Mouse (Mus musculus) midbrain, embryonic 16.5 days (tissue): ENCODE results near the gene Wdr12. TPM values are rescaled to one million over a fixed set of nuclear protein-coding genes. Genes with fewer than 3 reads are reported as not detected.

Experiments
- ATAC-seq: fragments of 200-750 bp; cut with Nextera tagmentation; 2 replicates; pipeline ENCODE4 v1.8.0; 2017; ENCODE audit warnings: moderate TSS enrichment
- H3K27ac ChIP-seq: fragments of 300-500 bp; sonication (generic); 2 replicates; pipeline ENCODE4 v1.5.1; 2014; ENCODE audit warnings: mild to moderate bottlenecking, low read length, mixed read lengths
- H3K27me3 ChIP-seq: fragments of 300-500 bp; sonication (generic); 2 replicates; pipeline ENCODE4 v1.6.1; 2014; ENCODE audit warnings: low read depth, low read length, mixed read lengths; ENCODE audit not compliant: control insufficient read depth, insufficient read depth
- H3K36me3 ChIP-seq: fragments of 300-500 bp; sonication (generic); 2 replicates; pipeline ENCODE4 v1.6.1; 2014; ENCODE audit warnings: mild to moderate bottlenecking, low read length, moderate library complexity, mixed read lengths; ENCODE audit not compliant: control insufficient read depth, insufficient read depth
- H3K4me1 ChIP-seq: fragments of 300-500 bp; sonication (generic); 2 replicates; pipeline ENCODE4 v1.6.1; 2014; ENCODE audit warnings: mild to moderate bottlenecking, low read length, mixed read lengths; ENCODE audit not compliant: control insufficient read depth, insufficient read depth
- H3K4me2 ChIP-seq: fragments of 300-500 bp; sonication (generic); 2 replicates; pipeline ENCODE4 v1.6.1; 2014; ENCODE audit warnings: mild to moderate bottlenecking, low read length, mixed read lengths
- H3K4me3 ChIP-seq: fragments of 300-500 bp; sonication (generic); 2 replicates; pipeline ENCODE4 v1.5.1; 2014; ENCODE audit warnings: low read depth, mild to moderate bottlenecking, low read length, moderate library complexity, mixed read lengths
- H3K9ac ChIP-seq: fragments of 300-500 bp; sonication (generic); 2 replicates; pipeline ENCODE4 v1.6.1; 2014; ENCODE audit warnings: low read depth, low read length, mixed read lengths
- H3K9me3 ChIP-seq: fragments of 300-500 bp; sonication (generic); replicated peaks from 2 replicates; pipeline ENCODE4 v1.6.1; 2014; ENCODE audit warnings: mild to moderate bottlenecking, low read length, mixed read lengths; ENCODE audit not compliant: control insufficient read depth, poor library complexity, severe bottlenecking
- WGBS: fragments of 180-500 bp; shearing (Covaris S2); extraction: QIAGEN DNeasy Blood & Tissue Kit; methylation state at CpG from one replicate; pipeline ENCODE4 v1.1.7; 2014; 5-methylcytosine and 5-hydroxymethylcytosine counted together
- polyA plus RNA-seq: library from polyadenylated mRNA; unstranded; fragments of >200 nt; fragmentation: Nextera tagmentation; extraction: Ambion mirVana; gene quantifications from 2 replicates; pipeline ENCODE4 v1.2.1, GENCODE M21; 2015

Wdr12 gene
- 51.0 and 52.5 TPM in 2 replicates for polyA plus RNA-seq

DNA sequence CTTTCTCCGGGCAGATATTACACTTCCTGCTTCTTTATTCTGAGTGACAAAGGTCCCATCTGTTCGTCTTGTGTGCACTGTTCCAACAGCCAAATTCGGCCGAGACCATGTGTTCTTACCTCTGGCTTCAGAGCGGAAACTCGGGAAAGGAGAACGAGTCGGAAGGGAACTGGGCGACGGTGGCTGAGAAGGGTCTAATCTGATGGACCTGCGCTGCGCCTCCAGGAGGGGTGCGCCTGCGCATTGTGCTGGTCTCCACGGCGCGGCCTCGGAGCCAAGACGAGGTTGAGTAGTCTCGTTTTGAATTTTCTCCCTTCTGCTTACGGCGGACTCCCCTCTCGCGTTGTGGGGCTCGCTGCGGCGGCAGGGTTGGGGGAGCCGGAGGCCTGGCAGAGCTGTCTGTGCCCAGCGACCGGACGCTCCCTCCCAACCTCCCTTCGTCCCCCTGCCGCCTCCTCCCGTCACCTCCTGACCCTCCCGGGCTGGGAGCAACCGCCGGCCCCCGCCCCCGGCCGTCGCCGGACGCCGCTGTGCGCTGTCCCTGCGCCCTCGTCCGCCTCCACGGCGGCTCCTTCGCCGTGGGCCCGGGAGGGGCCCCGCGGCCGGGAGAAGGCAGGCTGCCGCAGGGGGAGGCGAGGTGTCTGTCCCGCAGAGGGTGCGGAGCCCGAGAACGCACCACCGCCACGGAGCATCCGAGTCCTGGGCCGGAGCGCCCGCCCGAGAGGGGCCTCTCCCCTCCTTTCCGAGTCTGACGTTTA, at the start of gene Wdr12, which contains the start of gene Carf:
Gene Wdr12, minus strand, starts transcription at position 622 of the 758 bp plus-strand sequence.
Gene Carf, plus strand, starts transcription at position 224 of the 758 bp plus-strand sequence.
- Histone ChIP-seq H3K36me3 (no peaks in the 10 kb centered on the region), H3K9ac (peak within 1 kb of the TSS; percentile 92), H3K27me3 (no peaks in the 10 kb centered on the region), H3K9me3 (no peaks in the 10 kb centered on the region), H3K27ac (peak within 1 kb of the TSS; percentile 97), H3K4me2 (peak within 1 kb of the TSS; percentile 72), H3K4me1 (peaks cover 17% of the 10 kb centered on the region), H3K4me3 (peak within 1 kb of the TSS; percentile 75)
- WGBS, result under 1% methylated on average over 69 of the region's 71 CpGs
- ATAC-seq, result peak; percentile 98

DNA sequence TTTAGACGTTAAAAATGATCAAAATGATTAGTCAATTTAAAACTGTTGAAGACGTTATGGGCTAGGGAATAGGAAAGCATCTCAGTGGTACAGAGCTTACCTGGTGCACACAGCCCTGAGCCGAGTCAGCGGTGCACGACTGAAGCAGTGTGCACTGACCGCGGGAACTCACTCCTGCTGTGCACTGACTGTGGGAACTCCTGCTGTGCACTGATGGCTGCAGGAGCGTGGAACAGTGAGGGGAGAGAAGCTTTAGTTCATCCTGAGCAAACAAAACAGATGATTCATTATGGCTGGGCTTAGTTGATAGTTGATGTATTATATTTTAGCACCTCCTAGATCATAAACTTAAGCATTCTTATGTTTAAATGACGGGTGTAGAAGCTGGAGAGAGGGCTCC, 38.9 kb upstream of the Wdr12 start:
- Histone ChIP-seq H3K9me3 (no peaks in the 10 kb centered on the region), H3K4me1 (no peaks in the 10 kb centered on the region), H3K36me3 (0 out of 2 replicates have a peak, but pooled peaks cover 2% of the 10 kb centered on the region), H3K27me3 (no peaks in the 10 kb centered on the region), H3K27ac (no peak overlapping the region), H3K4me3 (no peak overlapping the region), H3K4me2 (no peak overlapping the region), H3K9ac (no peak overlapping the region)
- no peak for ATAC-seq
- WGBS, result 32% methylated on average over 9 of the region's 9 CpGs

DNA sequence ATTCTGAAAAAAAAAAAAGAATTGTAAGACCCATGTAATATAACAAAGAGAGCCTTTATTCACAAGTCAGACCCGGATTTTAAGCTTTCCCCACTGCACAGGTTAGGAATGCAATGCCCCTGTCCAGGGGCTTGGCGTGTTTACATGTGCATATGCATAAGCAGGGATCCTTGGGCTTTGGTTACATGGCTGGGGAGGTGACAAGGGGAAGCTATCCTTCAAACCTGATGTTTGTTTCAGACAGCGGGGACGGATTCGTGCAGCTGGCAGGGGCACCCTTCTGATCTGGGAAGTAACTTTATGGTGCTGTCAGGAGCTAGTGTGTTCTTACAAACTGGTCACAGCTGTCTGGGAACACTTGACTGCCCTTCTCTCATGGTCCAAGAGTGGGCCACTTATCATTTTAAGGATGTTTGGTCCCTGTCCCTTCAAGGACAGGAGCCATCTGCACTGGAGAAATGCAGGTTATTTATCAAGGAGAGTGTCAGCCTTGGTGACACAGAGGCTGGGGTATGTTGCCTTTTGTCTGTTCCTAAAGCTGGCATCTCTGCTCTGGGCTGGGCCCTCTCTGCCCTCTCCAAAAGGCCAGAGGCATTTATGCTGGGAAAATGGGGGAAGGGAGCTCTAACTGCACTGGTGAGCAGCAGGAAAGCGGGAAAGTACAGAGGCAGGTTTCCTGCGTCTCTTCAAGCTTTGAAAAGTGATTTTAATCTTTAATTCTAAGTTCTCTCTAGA, 19.4 kb upstream of the Wdr12 start:
- 92% methylated on average over 7 of the region's 7 CpGs for WGBS
- no peak for ATAC-seq
- peaks cover 6% of the 10 kb centered on the region; the same call in 1 of the 2 replicates for H3K9me3 ChIP-seq
- no peak overlapping the region for H3K4me2 ChIP-seq
- no peaks in the 10 kb centered on the region for H3K27me3 ChIP-seq
- H3K36me3 ChIP-seq, result 0 out of 2 replicates have a peak, but pooled peaks cover 3% of the 10 kb centered on the region
- H3K27ac ChIP-seq, result no peak overlapping the region
- no peak overlapping the region for H3K9ac ChIP-seq
- no peak overlapping the region for H3K4me3 ChIP-seq
- H3K4me1 ChIP-seq, result no peaks in the 10 kb centered on the region

GRCm38 (mm10) chr1:60104582-60104981, 6.1 kb upstream of the Wdr12 start:
- no peaks in the 10 kb centered on the region for H3K4me1 ChIP-seq
- peaks cover 12% of the 10 kb centered on the region for H3K36me3 ChIP-seq
- no peak overlapping the region for H3K4me3 ChIP-seq
- no peak overlapping the region for H3K9ac ChIP-seq
- no peaks in the 10 kb centered on the region for H3K27me3 ChIP-seq
- WGBS, result 100% methylated on average over 1 of the region's 1 CpGs
- no peak for ATAC-seq
- H3K9me3 ChIP-seq, result no peaks in the 10 kb centered on the region
- H3K27ac ChIP-seq, result no peak overlapping the region
- H3K4me2 ChIP-seq, result no peak overlapping the region

DNA sequence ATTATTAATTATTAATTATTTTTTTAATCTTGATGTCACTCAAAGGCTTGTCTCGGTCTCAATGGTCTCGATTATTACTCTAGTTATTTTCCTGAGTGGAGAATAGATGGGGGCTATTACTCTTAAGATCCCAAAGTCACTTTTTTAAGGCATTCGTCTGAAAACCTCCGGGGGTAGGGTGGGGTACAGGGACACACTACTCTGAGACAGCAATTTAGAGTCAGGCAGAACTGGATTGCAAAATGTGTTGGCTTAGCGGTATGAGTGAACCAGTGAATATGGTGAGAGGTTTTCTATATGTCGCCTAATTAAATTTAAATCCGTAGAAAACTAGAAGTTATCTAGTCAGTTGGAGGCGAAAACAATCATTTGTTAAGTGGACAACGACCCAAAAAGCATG, 394 bp upstream of the Wdr12 start:
- no peak for ATAC-seq
- peaks cover 17% of the 10 kb centered on the region for H3K4me1 ChIP-seq
- H3K4me2 ChIP-seq, result peak overlapping the region; percentile 70
- H3K36me3 ChIP-seq, result no peaks in the 10 kb centered on the region
- WGBS, result 12% methylated on average over 9 of the region's 9 CpGs
- H3K9ac ChIP-seq, result peak overlapping the region; percentile 92
- peak overlapping the region; percentile 75 for H3K4me3 ChIP-seq
- H3K9me3 ChIP-seq, result no peaks in the 10 kb centered on the region
- peak overlapping the region; percentile 97 for H3K27ac ChIP-seq
- no peaks in the 10 kb centered on the region for H3K27me3 ChIP-seq

DNA sequence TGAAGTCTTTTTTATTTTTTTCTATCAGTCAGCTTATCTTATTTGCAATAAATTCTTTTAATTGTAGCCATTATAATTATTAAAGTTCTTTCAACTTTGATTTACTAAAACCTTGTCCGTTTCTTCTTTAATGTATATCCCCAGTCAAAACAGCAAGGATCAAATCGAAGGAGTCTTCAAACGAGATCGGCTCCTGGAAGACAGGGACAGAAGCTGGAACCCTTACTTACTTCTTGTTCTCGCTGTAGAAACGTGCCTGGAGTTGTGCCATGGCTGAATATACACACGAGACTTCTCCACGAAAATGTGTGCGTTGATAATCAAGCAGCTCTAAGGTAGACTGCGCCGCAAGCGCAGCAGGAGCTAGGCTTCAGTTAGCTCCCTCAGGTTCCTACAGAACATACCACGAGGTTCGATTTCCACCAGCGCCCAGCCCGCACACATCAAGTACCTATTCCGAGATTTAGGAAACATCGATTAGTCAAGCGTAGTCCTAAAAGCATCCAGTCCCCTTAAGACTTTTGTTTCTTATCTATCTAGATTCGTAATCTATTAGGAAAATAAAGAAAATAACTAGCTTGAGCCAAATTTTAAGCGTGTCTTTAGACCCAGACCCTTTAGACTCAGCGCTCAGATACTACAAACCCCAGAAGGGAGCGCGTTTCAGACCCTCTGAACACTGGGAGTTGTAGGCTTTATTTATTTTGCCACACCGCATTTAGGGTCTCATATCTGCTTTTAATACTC, 995 bp downstream of the Wdr12 start:
- Histone ChIP-seq H3K4me3 (peak overlapping the region; percentile 75), H3K27ac (peak overlapping the region; percentile 97), H3K4me2 (peak overlapping the region; percentile 72), H3K9me3 (no peaks in the 10 kb centered on the region), H3K4me1 (peaks cover 17% of the 10 kb centered on the region), H3K27me3 (no peaks in the 10 kb centered on the region), H3K9ac (peak overlapping the region; percentile 92), H3K36me3 (peaks cover 2% of the 10 kb centered on the region; the same call in 1 of the 2 replicates)
- WGBS, result under 1% methylated on average over 25 of the region's 25 CpGs
- peak; percentile 93 for ATAC-seq

- Histone ChIP-seq H3K27me3 (no peaks in the 10 kb centered on the region), H3K4me1 (peaks cover 17% of the 10 kb centered on the region), H3K9ac (peak overlapping the region; percentile 92), H3K9me3 (no peaks in the 10 kb centered on the region), H3K4me3 (peak overlapping the region; percentile 75), H3K36me3 (peaks cover 6% of the 10 kb centered on the region; the same call in 1 of the 2 replicates), H3K27ac (no peak overlapping the region), H3K4me2 (peak overlapping the region; percentile 72)
- WGBS, result 12% methylated on average over 13 of the region's 13 CpGs
- no peak for ATAC-seq
Observed at GRCm38 (mm10) chr1:60096572-60097276, 1.7 kb downstream of the Wdr12 start.

- WGBS, result 92% methylated on average over 6 of the region's 6 CpGs
- Histone ChIP-seq H3K27me3 (no peaks in the 10 kb centered on the region), H3K9ac (no peak overlapping the region), H3K36me3 (peaks cover 7% of the 10 kb centered on the region; the same call in 1 of the 2 replicates), H3K4me2 (no peak overlapping the region), H3K27ac (no peak overlapping the region), H3K9me3 (no peaks in the 10 kb centered on the region), H3K4me1 (no peaks in the 10 kb centered on the region), H3K4me3 (no peak overlapping the region)
- ATAC-seq, result no peak
Observed at GRCm38 (mm10) chr1:60076411-60076810, 22.0 kb downstream of the Wdr12 start.
